Mouse (Mus musculus) T-helper 1 cell (primary cell): ENCODE measurements around the gene Toe1.
"Not testable (repeated sequence)": the region's sequence is repeated elsewhere in the genome, so short reads cannot be mapped to it uniquely, and the experiment has no call there.

Experiments
- in situ Hi-C: fragments of 300-600 bp; cut with MboI, MseI; formaldehyde crosslinking; loops from one replicate; pipeline ENCODE4 v1.15.1; 2025; ENCODE audit warnings: high pct_unique_total_duplicates

The Toe1 gene

GRCm38 (mm10) chr4:116807197-116808129 lies at the start of gene Toe1, which contains the start of gene Mutyh:
TSS of gene Toe1 (minus strand) at chr4:116807640.
TSS of gene Mutyh (plus strand) at chr4:116807723.
- in situ Hi-C loops, result no loop called here

GRCm38 (mm10) chr4:116857203-116857602 lies 49.8 kb upstream of the Toe1 start:
- in situ Hi-C loops, result no loop called here

DNA sequence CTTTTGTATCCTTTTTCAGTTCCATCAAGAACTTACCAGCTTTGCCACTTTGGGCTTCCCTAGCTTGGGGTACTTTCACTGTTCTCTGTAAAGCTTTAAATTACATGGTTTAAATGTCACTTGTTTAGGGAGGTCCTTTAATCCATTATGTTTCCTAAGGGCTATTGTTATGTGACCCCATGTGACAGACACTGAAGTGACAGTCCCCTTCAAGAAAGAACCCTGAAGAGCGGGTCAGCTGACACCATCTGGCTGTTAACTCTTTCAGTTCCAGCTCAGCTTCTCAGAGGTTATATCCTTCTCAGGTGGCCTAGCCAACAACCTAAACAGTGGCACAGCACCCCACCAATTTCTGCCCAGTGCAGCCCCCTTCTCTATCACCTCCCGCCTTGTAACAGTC lies 46.8 kb upstream of the Toe1 start:
- in situ Hi-C loops, result no loop called here

- in situ Hi-C loops, result no loop called here
These were observed 42.5 kb upstream of the Toe1 start for GRCm38 (mm10) chr4:116849901-116850300.

DNA sequence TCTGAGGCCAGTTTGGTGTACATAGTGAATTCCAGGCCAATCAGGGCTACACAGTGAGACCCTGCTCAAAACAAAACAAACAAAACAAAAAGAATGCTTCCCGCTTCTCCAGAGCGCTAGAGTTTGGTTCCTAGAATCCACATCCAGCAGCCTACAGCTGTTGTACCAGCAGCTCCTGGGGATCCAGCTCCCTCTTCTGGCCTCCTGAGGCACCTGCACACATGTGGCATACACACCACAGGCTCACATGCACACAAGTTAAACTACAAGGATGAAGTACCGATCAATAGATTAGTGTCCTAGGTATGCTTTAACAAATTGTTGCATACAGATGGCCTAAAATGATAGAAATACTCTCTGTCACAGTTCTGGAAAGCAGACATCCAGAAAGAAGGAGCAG lies 36.9 kb upstream of the Toe1 start:
- in situ Hi-C loops, result no loop called here

DNA sequence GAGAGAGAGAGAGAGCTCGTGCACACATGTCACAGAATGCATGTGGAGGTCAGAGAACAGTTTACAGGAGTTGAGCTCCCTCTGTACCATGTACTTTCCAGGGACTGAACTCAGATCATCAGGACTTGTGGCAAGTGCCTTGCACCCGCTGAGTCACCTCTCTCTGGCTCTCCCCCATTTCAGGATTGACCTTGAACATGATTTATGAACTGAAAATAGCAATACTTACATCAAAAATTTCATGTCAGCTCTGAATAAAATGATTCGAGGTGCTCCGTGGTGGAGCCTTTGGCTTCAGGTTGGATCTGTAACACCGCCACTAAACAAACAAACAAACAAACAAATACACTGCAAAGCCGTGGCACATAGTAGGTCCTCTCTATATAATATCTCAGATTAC lies 33.4 kb upstream of the Toe1 start:
- in situ Hi-C loops, result no loop called here

GRCm38 (mm10) chr4:116840096-116840495 lies 32.7 kb upstream of the Toe1 start:
- in situ Hi-C loops, result not testable (repeated sequence)

GRCm38 (mm10) chr4:116838999-116839398 lies 31.6 kb upstream of the Toe1 start:
- in situ Hi-C loops, result no loop called here

DNA sequence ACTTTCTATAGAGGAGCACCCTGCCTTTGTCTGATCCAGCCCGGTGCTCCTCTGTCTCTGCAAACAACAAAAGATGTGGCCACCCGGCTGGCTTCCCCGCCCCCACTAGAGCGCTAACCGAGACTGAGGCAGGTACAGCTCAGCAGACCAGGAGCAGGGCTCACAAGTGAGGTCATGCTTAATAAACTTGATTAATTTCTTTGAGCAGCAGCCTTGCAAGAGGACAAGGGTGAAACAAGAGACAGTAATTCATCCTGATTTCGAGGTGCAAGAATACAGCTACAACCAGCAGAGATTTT lies 22.6 kb upstream of the Toe1 start:
- in situ Hi-C loops, result no loop called here

- in situ Hi-C loops, result no loop called here
These were observed 22.1 kb upstream of the Toe1 start for GRCm38 (mm10) chr4:116829364-116830069.

DNA sequence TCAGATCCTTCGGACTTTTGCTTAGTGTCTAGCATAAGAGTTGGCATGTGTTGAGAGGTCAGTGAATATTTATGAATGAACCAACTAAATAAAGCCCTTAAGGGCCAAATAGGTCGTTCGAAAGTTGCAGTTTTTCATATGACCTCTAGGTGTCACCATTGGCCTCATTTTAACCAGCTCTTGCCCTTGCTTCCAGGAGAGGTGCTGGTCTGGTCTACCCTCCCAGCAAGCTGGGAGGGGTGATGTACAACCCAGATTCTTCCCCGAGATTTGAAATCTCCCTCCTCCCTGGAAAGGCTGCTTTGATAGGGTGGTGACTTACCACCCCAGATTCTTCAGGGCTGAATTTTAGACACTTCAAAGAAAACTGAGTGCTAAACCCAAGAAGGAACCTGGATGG lies 20.4 kb upstream of the Toe1 start:
- in situ Hi-C loops, result no loop called here

GRCm38 (mm10) chr4:116824541-116825004 lies 17.1 kb upstream of the Toe1 start:
- in situ Hi-C loops, result loop anchor here (5.0 kb wide), 2 partner anchors 173 to 318 kb away; partner anchors contain the start of gene Hectd3

DNA sequence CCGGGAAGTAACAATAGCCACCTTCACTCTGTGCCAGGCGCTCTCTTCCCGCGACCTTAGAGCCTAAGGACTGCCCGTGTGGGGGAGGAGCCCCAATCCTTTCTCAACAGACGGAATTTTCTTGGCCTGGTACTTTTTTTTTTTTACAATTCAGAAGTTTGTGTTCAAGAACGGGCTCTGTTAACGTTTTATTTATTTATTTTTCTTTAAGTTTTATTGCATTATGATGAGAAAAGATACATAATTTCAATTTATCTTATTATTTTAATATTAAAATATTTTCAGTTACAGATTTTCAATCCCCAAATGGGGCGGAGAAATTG lies 14.2 kb upstream of the Toe1 start, which contains the start of gene Hpdl:
Hpdl (minus strand) TSS at position 14 of the 323 bp plus-strand sequence.
- in situ Hi-C loops, result loop anchor here (5.0 kb wide), 2 partner anchors 176 to 321 kb away; partner anchors contain the start of gene Hectd3

DNA sequence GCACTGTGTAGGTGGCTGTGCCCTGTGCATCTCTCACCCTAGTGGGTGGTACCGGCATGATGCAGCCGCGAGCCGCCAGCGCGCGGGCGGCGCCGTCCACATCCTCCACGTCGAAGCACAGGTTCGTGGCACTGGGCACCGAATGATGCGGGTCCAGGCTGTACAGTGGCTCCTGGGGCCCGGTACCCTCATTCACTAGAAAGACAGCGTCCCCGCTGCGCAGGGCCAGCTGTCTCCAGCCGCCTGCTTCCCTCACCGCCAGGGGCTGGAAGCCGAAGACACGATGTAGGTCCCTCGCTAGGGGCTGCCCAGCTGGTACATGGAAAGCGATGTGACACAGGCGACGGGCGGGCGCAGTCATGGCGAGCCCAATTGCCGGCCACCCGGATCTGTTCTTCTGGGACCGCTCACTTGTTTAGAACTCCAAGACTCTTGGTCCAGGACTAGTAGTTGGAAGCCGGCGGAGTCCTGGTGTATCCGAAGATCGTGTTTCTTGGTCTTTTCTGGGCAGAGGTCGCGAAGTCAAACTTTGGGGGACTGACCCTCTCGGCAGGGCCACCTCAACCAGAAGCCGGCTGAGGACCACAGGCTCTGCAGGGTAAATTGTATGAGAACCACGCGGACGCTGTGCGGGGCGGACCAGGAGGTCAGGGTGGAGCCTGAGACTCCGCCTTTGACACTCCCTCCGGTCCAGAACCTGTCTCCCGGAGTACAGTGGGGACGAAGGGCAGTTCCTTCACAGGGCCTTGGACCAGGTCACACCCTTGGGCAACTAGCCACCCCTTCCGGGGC lies 13.7 kb upstream of the Toe1 start:
- in situ Hi-C loops, result loop anchor here (5.0 kb wide), 2 partner anchors 176 to 321 kb away; partner anchors contain the start of gene Hectd3

DNA sequence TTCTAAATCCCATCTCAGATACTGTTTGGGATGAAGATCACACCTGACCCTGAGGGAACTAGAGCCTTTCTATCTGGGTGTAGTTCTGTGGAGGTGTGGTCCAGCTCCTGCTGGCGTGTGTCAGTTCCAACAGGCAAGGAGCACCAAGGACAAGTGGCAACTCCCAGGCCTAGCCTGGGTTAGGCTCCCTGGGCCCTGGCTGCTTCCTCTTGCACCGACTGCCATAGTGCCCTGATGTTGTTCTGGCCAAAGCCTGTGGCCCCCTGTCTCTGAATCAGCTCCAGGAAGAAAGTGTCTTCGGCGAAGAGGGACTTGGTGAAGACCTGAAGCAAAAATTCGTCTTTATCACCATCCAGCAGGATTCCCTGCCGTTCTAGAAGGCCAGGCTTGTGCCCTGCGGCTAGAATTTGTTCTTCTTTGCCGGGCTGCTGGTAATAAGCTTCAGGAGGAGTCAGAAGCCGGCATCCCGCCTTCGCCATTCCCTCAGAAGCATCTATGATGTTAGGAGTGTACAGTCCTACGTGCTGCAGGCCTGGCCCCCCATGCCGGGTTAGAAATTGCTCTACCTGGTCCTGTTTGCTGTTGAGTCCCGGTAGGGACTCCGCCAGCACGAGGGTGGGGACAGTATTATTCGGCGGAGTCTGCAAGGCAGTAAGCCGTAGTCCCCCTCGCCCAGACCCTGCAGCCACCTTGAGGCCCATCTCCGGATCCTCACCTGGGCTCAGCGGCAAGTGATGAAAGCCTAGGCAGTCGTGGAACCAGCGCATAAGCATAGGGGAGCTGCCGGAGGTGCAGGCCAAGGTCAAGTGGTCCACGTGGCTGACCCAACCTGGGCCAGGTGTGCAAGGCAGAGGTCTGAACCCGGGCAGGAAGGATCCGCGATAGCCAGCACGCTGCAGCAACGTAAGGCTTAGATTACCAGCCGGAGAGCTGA lies 12.8 kb upstream of the Toe1 start:
- in situ Hi-C loops, result loop anchor here (5.0 kb wide), 2 partner anchors 177 to 322 kb away; partner anchors contain the start of gene Hectd3

- in situ Hi-C loops, result no loop called here
These were observed 10.0 kb upstream of the Toe1 start for GRCm38 (mm10) chr4:116817486-116817885.

DNA sequence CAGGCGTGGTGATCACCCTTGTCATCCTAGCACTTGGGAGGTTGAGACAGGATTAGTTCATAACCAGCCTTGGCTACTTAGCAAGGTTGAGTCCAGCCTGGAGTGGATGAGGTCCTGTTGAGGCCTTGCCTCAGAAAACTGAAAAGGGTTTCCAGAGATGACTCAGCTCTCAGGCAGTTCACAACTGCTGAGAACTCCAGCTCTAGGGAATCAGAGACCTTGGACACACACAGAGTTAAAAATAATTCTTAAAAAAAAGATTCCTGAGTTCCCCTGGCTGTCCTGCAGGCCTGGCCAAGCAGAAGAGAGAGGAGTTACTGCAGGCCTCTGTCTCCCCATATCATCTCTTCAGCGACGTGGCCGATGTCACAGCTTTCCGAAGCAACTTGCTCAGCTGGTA lies 7.8 kb upstream of the Toe1 start:
- in situ Hi-C loops, result no loop called here

GRCm38 (mm10) chr4:116811012-116811411 lies 3.6 kb upstream of the Toe1 start:
- in situ Hi-C loops, result no loop called here

- in situ Hi-C loops, result loop anchor here (5.0 kb wide), 1 partner anchor 53 kb away; no protein-coding TSS in a partner anchor
These were observed 7.5 kb downstream of the Toe1 start for GRCm38 (mm10) chr4:116799901-116800300.

DNA sequence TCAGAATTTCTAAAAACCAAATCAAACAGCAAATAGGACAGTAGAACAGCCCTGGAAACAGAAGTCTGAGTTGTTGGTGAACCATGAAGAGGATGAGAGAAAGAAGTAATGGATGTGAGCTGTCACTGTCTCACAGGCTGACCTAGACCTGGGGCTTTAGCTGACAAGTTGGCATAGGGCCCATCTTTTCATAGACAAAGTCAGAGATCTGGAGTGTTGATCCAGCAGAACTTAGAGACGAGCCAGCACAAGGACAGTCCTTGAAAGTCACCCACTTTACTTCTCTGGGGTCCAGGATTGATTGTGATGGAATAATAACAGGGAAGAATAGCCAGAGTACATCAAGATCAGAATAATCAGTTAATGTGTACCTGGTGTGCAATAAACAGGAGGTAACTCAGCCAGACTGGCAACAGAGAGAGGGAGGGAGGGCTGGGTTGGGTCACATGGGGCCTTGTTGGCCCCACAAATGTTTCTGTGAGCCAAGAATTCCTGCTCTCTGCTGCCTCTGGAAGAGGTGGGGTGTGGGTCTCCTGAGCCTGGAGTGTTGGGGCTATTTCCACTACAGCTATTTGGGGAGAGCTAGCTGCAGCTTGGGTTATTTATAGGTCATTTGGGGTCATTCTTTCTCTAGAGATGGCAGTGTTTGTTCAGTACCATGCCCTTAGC lies 10.9 kb downstream of the Toe1 start:
- in situ Hi-C loops, result loop anchor here (5.0 kb wide), 1 partner anchor 49 kb away; no protein-coding TSS in a partner anchor
